Mouse (Mus musculus): ENCODE data around the gene Tnfsf10. TPM values are rescaled to one million over a fixed set of nuclear protein-coding genes. Genes with fewer than 3 reads are reported as not detected.

Gene Tnfsf10
- polyA plus RNA-seq, 1 experiment from 2014 or later = 0.77 TPM

DNA sequence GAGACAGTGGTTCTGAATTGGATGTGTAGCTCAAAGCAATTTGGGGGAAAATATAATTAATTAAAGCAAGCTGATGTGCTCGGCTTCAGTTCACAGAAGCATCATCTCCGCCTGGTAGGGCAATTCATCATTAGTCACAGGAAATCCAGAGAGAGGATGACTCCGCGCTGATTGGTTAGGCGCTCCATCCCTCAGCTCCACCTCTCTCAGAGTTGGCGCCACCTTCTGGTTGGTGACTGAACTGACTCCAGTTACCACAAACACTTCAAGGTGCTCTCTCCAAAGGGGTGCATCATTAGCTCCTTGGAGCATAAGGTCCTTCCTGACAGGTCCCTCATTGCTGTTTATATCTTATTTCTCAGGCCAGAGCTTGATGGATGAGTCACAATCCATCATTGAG, 28.7 kb downstream of the Tnfsf10 start:
- H3K9ac ChIP-seq = no peak overlapping the region
- ATAC-seq = no peak
- H3K4me1 ChIP-seq (replicated peaks) = no peaks in the 10 kb centered on the region
- no peaks in the 10 kb centered on the region for H3K27me3 ChIP-seq (replicated peaks)
- no peak overlapping the region for H3K4me3 ChIP-seq (replicated peaks)
- H3K27ac ChIP-seq = no peak overlapping the region
- WGBS = 50% methylated on average over 6 of the region's 6 CpGs
- no peaks in the 10 kb centered on the region for H3K9me3 ChIP-seq
- no peak overlapping the region for H3K4me2 ChIP-seq (replicated peaks)
- H3K36me3 ChIP-seq = no peaks in the 10 kb centered on the region

DNA sequence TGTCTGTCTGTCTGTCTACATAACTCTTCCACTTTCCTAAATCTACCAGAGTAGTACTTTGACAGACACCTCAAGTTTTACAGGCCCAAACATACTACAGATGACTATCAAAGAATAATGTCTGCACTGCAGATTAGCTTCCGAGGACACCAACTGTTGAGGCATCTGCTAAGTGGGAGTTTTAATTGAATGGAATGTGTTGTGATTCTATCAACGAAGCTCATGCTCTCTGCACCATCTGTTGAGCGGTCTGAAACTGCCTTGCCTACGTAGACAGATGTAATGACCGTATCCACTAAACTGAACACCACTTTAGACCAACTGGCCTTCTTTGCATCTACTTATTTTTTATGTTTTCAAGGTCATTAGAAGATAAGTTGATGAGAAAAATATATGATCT, 31.6 kb downstream of the Tnfsf10 start:
- no peak overlapping the region for H3K4me3 ChIP-seq (replicated peaks)
- H3K27ac ChIP-seq = no peak overlapping the region
- no peaks in the 10 kb centered on the region for H3K36me3 ChIP-seq
- no peak for ATAC-seq
- no peak overlapping the region for H3K4me2 ChIP-seq (replicated peaks)
- H3K4me1 ChIP-seq (replicated peaks) = no peaks in the 10 kb centered on the region
- no peaks in the 10 kb centered on the region for H3K9me3 ChIP-seq
- H3K27me3 ChIP-seq (replicated peaks) = no peaks in the 10 kb centered on the region
- H3K9ac ChIP-seq = no peak overlapping the region
- 80% methylated on average over 5 of the region's 5 CpGs for WGBS

DNA sequence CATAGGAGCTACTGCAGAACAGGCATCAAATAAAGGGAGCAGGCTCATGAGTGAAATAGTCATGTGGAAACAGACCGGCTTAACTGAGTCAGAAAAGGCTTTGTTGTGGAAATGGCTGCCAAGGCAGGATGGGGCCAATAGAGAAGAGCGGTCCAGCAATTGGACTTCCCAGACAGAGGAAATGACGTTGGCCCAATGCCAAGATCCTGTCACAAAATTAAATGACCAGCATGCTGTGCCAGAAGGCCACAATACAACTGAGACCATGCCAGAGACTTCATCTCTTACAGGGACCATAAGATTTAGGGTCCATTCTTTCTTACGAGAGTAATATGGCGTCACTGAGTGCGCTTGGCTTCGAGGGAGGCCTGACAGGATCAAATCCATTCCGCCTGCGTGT, 34.3 kb downstream of the Tnfsf10 start:
- 63% methylated on average over 9 of the region's 9 CpGs for WGBS
- Histone ChIP-seq H3K4me3 (replicated peaks) (no peak overlapping the region), H3K9ac (no peak overlapping the region), H3K27me3 (replicated peaks) (no peaks in the 10 kb centered on the region), H3K4me2 (replicated peaks) (no peak overlapping the region), H3K4me1 (replicated peaks) (no peaks in the 10 kb centered on the region), H3K9me3 (no peaks in the 10 kb centered on the region), H3K36me3 (no peaks in the 10 kb centered on the region), H3K27ac (no peak overlapping the region)
- ATAC-seq = no peak

DNA sequence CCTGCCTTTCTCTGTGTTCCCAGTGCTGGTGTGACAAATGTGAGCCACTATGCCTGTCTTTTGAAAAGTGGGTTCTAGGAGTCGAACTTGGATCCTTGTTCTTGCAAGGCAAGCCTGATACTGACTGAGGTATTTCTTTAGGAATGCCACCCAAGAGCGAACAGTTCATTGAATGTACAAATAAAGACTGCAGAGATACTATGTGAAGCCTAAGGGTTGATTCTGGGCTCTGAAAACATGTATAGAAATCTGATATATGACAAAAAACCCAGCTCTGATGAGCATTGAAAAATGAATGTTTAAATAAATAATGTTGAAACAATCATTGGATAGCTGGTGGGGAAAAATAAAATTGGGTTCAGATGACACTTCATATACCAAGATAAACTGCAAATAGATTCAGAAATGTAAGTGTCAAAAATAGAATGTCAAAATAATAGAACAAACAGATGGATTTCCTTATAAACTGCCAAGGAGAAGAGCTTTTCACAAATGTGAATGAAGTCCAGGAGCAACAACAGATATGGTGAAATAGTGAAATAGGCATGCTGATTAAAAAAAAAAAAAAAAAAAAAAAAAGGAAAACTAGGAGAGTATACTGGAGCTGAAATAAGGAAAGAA, 42.4 kb downstream of the Tnfsf10 start:
- WGBS = 79% methylated on average over 2 of the region's 2 CpGs
- H3K27ac ChIP-seq = no peak overlapping the region
- H3K4me1 ChIP-seq (replicated peaks) = no peaks in the 10 kb centered on the region
- ATAC-seq = no peak
- no peaks in the 10 kb centered on the region for H3K27me3 ChIP-seq (replicated peaks)
- no peaks in the 10 kb centered on the region for H3K36me3 ChIP-seq
- no peaks in the 10 kb centered on the region for H3K9me3 ChIP-seq
- H3K4me3 ChIP-seq (replicated peaks) = no peak overlapping the region
- H3K4me2 ChIP-seq (replicated peaks) = no peak overlapping the region
- H3K9ac ChIP-seq = no peak overlapping the region

DNA sequence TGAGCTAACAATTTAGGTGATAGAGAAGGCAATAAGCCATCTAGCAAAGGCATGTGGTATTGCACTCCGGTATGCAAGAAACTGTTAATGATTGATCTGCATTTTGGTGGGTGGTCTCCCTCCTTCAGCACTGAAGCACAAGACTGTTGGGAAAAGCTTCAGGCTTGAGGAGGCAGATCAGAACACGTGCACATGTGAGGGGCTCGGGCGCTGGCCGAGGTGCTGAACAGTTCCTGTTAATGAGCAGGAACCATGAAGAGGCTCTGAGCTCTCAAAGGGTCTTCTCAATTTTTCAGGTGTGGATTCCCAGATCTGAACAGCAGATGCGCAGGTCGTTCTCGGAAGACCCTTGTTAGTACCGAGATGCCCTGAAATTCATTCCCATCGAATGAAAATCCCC, 53.3 kb downstream of the Tnfsf10 start:
- Histone ChIP-seq H3K27me3 (replicated peaks) (peaks cover 37% of the 10 kb centered on the region), H3K36me3 (no peaks in the 10 kb centered on the region)
- WGBS = 7% methylated on average over 10 of the region's 10 CpGs

DNA sequence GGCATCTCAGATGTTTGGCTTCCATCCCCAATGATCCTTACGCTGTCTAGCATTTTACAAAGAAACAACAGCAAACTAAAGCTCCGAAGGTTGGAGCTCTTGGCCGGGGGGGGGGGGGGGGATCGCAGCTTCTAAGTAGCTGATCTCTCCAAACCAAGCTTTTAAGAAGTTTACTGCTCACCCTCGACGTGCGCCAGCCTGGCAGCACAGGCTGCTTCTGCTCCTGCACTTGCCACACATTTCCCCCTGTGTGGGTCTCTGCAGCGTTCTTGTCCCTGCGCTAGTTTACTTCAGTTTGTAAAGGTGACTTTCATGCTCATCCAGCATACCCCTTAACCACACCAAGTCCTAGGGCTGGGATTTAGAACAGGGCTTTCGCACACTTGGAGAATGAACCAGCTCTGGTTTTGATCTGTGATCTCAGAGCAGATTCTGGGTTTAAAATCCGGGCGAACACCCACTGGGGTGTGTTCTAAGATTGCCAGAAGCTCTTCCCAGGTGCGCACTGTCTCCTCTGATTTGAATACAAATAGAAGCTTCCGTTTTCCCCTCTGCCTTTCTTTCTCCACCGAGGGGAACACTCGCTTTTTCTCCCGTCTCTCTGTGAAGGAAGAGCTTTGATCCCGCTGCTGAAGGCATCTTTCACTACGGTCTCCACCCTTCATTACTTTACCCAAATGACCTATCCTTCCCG, 53.9 kb downstream of the Tnfsf10 start:
- H3K36me3 ChIP-seq = no peaks in the 10 kb centered on the region
- no peak overlapping the region for H3K4me2 ChIP-seq (replicated peaks)
- no peak overlapping the region for H3K9ac ChIP-seq
- peaks cover 37% of the 10 kb centered on the region for H3K27me3 ChIP-seq (replicated peaks)
- H3K4me1 ChIP-seq (replicated peaks) = peaks cover 8% of the 10 kb centered on the region
- no peak overlapping the region for H3K27ac ChIP-seq
- 5% methylated on average over 20 of the region's 20 CpGs for WGBS
- H3K4me3 ChIP-seq (replicated peaks) = no peak overlapping the region
- H3K9me3 ChIP-seq = no peaks in the 10 kb centered on the region
- no peak for ATAC-seq

More for the DNA sequence above, 53.3 kb downstream of the Tnfsf10 start:
- no peak overlapping the region for H3K27ac ChIP-seq
- H3K9ac ChIP-seq = no peak overlapping the region
- peaks cover 8% of the 10 kb centered on the region for H3K4me1 ChIP-seq (replicated peaks)
- no peaks in the 10 kb centered on the region for H3K9me3 ChIP-seq
- H3K4me2 ChIP-seq (replicated peaks) = no peak overlapping the region
- ATAC-seq = no peak
- no peak overlapping the region for H3K4me3 ChIP-seq (replicated peaks)

DNA sequence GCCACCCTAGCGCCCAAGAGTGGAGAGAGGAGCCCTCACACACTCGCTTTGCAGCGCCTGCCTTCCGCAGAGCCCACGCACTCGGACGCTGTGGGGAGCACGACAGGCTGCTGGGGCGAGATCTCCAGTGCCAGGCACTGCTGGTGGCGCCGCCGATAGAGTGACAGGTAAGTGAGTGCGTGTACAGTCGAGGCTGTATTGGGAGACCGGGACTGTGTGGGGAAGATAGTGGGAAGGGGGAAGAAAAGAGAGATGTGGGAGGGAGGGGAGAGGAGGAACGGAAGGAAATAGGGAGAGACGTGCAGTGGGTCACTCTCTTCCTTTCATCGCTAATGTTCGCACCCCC, 54.4 kb downstream of the Tnfsf10 start, which contains the start of gene Ghsr:
Gene Ghsr (plus strand): TSS at position 76 of the 346 bp plus-strand sequence.
- Histone ChIP-seq H3K4me2 (replicated peaks) (peak within 1 kb of the TSS; percentile 50), H3K9ac (no peak within 1 kb of the TSS), H3K27ac (no peak within 1 kb of the TSS), H3K4me3 (replicated peaks) (peak within 1 kb of the TSS; percentile 16; the same call in 1 of the 2 replicates), H3K9me3 (no peaks in the 10 kb centered on the region), H3K36me3 (no peaks in the 10 kb centered on the region), H3K4me1 (replicated peaks) (peaks cover 8% of the 10 kb centered on the region), H3K27me3 (replicated peaks) (peaks cover 37% of the 10 kb centered on the region)
- ATAC-seq = no peak
- WGBS = 2% methylated on average over 19 of the region's 19 CpGs

DNA sequence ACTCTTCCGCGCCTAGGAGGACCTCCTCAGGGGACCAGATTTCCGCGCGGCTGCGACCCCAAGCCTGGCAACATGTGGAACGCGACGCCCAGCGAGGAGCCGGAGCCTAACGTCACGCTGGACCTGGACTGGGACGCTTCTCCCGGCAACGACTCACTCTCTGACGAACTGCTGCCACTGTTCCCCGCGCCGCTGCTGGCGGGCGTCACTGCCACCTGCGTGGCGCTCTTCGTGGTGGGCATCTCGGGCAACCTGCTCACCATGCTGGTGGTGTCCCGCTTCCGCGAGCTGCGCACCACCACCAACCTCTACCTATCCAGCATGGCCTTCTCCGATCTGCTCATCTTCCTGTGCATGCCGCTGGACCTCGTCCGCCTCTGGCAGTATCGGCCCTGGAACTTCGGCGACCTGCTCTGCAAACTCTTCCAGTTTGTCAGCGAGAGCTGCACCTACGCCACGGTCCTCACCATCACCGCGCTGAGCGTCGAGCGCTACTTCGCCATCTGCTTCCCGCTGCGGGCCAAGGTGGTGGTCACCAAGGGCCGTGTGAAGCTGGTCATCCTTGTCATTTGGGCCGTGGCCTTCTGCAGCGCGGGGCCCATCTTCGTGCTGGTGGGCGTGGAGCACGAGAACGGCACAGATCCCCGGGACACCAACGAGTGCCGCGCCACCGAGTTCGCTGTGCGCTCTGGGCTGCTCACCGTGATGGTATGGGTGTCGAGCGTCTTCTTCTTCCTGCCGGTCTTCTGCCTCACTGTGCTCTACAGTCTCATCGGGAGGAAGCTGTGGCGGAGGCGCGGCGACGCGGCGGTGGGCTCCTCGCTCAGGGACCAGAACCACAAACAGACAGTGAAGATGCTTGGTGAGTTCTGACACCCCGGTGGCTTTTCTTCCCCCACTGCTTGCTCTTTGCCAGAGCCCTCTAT, 55.2 kb downstream of the Tnfsf10 start:
- H3K4me3 ChIP-seq (replicated peaks) = peak overlapping the region; percentile 16; the same call in 1 of the 2 replicates
- H3K9ac ChIP-seq = no peak overlapping the region
- H3K27ac ChIP-seq = no peak overlapping the region
- no peak for ATAC-seq
- no peaks in the 10 kb centered on the region for H3K9me3 ChIP-seq
- H3K4me1 ChIP-seq (replicated peaks) = peaks cover 8% of the 10 kb centered on the region
- H3K27me3 ChIP-seq (replicated peaks) = peaks cover 37% of the 10 kb centered on the region
- peak overlapping the region; percentile 50 for H3K4me2 ChIP-seq (replicated peaks)
- WGBS = 2% methylated on average over 77 of the region's 77 CpGs
- H3K36me3 ChIP-seq = no peaks in the 10 kb centered on the region

DNA sequence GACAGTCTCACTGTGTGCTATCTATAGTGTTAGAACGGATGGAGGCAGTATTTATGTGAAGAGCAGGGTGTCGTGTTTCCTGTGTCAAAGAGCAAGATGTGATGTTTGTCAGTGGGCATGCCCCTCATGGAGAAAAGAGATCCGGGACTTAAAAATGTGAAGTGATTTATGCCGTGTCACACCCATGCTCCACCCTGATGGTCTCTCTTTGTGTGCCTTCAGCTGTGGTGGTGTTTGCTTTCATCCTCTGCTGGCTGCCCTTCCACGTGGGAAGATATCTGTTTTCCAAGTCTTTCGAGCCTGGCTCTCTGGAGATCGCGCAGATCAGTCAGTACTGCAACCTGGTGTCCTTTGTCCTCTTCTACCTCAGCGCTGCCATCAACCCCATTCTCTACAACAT, 57.6 kb downstream of the Tnfsf10 start:
- peaks cover 37% of the 10 kb centered on the region for H3K27me3 ChIP-seq (replicated peaks)
- ATAC-seq = no peak
- no peak overlapping the region for H3K4me3 ChIP-seq (replicated peaks)

DNA sequence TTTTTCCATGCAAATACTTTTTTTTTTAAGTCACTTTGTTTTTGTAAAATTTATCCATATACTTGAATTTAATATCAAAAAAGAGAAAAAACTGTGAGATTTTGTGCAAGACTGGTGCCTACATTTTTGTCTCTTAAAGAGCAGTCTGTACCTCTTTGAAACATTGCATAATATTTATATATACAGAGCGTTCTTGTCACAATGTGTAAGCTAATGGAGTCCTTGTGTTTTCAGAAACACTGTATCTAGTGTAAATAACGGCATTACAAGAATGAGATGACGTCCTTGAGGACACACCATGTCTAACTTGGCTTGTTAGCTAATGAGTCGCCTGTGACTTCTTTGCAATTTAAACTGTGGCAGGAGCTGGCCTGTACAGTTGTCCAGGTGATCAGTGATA, 61.1 kb downstream of the Tnfsf10 start:
- Histone ChIP-seq H3K27me3 (replicated peaks) (peaks cover 9% of the 10 kb centered on the region), H3K4me2 (replicated peaks) (no peak overlapping the region), H3K9ac (no peak overlapping the region), H3K36me3 (no peaks in the 10 kb centered on the region), H3K27ac (no peak overlapping the region), H3K9me3 (no peaks in the 10 kb centered on the region), H3K4me1 (replicated peaks) (no peaks in the 10 kb centered on the region), H3K4me3 (replicated peaks) (no peak overlapping the region)
- ATAC-seq = no peak
- 58% methylated on average over 4 of the region's 4 CpGs for WGBS

More for the DNA sequence above, 57.6 kb downstream of the Tnfsf10 start:
- Histone ChIP-seq H3K36me3 (no peaks in the 10 kb centered on the region), H3K4me1 (replicated peaks) (peaks cover 8% of the 10 kb centered on the region), H3K9ac (no peak overlapping the region), H3K4me2 (replicated peaks) (no peak overlapping the region), H3K27ac (no peak overlapping the region), H3K9me3 (no peaks in the 10 kb centered on the region)
- 46% methylated on average over 9 of the region's 9 CpGs for WGBS

DNA sequence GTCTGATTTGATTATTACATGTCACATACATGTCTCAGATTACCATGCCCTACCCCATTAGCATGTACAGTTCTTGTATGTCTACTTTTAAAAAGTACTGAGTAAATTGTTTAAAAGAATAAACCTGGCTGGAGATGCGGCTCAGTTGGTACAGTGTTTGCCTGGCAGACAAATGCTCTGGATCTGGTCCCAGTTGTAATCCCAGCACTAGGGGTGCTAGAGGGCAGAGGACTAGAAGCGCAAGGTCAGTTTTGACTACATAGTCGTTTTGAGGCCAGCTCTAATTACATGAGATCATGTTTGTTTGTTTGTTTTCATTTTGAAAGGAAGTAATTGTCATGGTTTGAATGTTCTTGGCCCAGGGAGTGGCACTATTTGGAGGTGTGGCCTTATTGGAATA, 68.0 kb downstream of the Tnfsf10 start:
- no peaks in the 10 kb centered on the region for H3K4me1 ChIP-seq (replicated peaks)
- no peak for ATAC-seq
- no peak overlapping the region for H3K4me2 ChIP-seq (replicated peaks)
- 60% methylated on average over 3 of the region's 3 CpGs for WGBS
- no peak overlapping the region for H3K9ac ChIP-seq
- H3K4me3 ChIP-seq (replicated peaks) = no peak overlapping the region
- no peaks in the 10 kb centered on the region for H3K9me3 ChIP-seq
- no peak overlapping the region for H3K27ac ChIP-seq
- H3K27me3 ChIP-seq (replicated peaks) = no peaks in the 10 kb centered on the region
- no peaks in the 10 kb centered on the region for H3K36me3 ChIP-seq

DNA sequence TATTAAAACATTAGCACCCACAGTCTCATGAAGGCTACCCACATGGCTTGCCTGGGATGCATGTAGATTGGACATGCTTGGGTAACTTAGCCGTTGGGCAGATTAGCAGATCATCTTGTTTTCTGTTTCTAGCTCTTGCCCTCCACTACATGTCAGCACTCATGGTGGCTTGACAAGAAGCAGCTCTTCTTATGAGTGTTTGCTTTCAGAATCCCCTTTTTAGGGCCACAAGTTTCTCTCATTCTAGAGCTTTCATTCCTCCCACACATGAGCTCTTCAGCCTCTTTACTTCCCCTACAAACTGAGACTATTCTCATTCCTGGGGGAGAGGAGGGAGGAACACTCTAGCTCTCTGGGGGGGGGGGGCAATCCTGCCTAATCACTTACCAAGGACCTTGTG, 73.1 kb downstream of the Tnfsf10 start:
- Histone ChIP-seq H3K36me3 (no peaks in the 10 kb centered on the region), H3K9me3 (no peaks in the 10 kb centered on the region), H3K9ac (no peak overlapping the region), H3K4me1 (replicated peaks) (no peaks in the 10 kb centered on the region), H3K4me3 (replicated peaks) (no peak overlapping the region), H3K4me2 (replicated peaks) (no peak overlapping the region), H3K27me3 (replicated peaks) (no peaks in the 10 kb centered on the region), H3K27ac (no peak overlapping the region)
- no peak for ATAC-seq
- 62% methylated on average over 1 of the region's 1 CpGs for WGBS

All from intestine, embryonic 15.5 days (tissue).